Mouse (Mus musculus) c-Kit-positive CD71-negative TER-119-negative erythroid progenitor cells, embryonic 14.5 days (primary cell): ENCODE results near the gene Rgs18.
A peak's percentile ranks its signal among the peaks of the same experiment; 100 is the strongest.

Source experiments
- DNase-seq: peaks from one replicate; pipeline ENCODE4 v3.0.0-alpha.2; 2013; ENCODE audit warnings: low read depth

The Rgs18 gene

DNA sequence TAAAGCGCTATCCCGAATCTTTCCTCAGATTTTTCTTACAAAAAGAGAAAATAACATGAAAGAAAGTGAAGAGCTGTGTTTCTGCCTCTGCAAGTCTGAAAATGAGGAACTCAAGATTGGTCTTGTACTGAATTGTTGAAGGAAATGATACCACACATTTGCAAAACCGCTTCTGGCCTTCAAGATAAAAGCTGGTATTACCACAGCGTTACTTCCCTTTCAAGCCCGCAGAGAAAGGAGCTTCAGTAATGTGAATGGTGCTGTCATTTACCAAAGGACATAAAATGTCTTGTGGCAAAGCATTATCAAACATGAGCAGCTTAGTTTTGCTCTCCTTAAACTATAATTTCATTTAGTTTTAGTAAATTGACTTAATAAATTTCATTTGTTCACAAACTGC is at the start of gene Rgs18:
Gene Rgs18 (minus strand): TSS at position 105 of the 400 bp plus-strand sequence.
- DNase-seq, result peak; percentile 73

DNA sequence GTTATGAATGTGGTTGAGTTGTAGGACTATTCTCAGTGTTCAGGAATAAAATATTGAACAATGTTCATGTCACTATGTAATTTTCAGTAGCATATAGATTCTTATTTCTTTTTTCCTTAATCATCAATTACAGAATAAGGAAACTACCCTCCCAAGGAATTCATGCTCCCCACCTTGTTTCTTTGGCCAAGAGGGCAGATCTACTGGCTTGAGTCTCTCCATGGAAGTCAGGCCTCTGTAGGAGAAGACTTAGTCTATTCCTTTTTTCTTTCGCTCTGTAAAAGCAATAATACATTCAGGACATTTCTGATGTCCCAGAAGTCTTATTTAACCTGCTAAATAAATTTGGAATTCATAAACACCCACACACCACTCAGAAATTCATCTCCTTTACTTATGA is 841 bp downstream of the Rgs18 start:
- DNase-seq, result no peak

DNA sequence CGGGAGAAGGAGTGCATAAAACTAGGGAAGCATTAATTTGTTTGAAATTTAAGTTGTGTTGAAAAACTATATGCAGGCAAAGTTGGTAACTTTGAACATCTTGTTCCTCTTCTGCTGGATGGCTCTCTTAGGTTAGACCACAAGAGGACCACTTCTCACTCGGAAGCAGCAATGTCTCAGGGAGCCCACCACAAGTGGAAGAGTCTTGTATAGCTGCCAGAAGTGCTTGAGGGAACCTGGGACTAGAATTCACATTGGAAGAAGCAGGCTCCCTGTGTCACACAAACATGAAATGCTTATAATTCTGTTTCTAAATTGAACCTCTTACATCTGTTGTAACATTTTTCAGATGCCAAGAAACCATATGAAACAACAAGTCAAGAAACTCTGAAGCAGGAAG is 9.0 kb downstream of the Rgs18 start:
- no peak for DNase-seq

DNA sequence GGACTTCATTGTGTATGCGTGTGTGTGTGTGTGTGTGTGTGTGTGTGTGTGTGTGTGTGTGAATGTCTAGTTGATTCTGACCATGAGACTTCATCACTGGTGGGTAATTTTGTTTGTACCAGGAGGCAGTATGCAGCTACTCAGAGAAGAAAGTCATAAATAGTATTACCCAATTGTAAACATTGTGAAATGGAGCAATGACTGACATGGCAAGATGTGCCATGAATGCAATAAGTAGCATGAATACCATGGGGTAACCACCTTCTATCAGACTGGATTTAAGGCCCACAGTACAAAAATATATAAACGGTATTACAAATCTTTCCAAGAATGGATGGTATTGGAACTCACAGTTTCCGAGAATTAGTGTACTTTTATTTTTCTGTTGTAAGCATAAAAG is 14.4 kb downstream of the Rgs18 start:
- DNase-seq, result no peak

DNA sequence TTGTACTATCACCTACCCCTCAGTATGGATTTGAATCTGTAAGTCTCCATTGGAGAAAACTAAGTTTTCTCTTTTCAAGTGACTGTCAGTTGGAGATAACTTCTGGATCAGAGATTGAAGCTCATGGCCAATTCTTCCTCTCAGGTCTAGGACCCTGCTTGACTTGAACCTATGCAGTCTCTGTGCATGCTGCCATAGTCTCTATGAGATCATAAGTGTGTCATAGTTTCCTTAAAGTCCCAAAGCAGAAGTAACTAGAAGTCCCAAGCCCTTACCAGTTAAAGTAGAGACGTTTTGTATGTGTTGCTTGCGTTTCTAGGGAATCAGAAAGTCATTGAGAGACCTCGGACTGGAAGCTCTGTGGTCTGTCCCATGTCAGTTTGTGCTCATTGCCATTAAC is 24.5 kb downstream of the Rgs18 start:
- DNase-seq, result no peak

DNA sequence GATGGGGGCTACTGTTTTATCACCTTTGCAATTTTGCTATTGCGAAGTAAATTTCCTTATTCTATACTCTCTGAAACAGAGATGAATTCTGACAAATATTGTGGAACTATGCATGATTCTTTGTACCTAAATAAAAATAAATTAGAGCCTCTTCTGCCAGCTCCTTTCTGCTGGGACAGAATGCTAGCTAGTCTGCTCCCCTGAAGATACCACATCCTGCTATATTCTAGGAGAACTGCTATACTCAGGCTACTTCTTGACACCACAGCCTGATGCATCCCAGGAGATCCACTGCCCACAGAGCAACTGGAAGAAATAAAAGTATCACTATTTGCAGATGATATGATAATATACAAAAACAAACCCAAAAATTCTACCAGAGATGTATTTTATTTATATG is 29.1 kb downstream of the Rgs18 start:
- no peak for DNase-seq

DNA sequence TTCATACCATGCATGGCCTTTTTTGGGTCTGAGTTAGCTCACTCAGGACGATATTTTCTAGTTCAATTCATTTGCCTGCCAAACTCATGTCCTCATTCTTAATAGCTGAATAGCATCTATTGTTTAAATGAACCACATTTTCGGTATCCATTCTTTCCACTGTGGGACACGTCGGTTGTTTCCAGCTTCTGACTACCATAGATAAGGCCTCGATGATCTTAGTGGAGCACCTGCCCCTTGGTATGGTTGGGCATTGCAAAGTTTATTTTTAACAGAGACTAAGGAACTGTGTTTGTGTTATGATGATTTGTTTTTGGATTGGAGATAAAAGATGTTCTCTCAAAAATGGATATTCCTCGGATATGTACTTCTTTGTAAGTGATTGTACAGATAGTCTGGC is 37.5 kb downstream of the Rgs18 start:
- DNase-seq, result no peak

DNA sequence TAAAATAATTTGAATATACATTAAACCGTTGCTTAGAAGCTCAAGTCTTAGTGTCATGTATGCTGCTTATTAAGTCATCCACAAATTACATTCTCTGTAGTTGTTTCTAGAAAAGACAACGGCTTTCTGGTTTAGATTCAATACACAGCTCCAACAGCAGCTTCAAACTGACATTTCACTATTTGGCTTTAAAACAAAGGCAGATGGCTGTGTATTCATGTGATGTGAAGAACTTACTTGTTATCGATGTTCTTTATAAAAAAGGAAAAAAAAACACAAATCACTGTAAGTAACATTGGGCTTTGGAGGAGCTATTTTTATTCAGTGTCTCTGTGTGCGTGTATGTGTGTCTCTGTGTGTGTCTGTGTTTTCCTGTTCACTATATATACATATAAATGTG is 54.5 kb downstream of the Rgs18 start:
- no peak for DNase-seq

DNA sequence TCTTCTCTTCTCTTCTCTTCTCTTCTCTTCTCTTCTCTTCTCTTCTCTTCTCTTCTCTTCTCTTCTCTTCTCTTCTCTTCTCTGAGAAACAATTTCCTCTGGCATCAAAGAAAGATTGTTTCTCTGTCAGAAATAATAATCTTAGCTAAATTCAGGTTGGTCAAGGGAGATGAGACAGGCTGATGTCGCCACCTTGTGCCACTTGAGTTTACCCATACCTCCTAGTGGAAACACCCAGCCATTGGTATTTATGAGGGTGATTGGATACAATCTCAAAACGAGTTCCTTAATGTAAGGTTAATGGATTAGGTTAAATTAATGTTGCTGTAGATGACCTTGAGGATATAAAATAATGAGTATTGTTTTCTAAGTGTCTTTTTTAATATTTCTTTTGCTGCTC is 70.9 kb downstream of the Rgs18 start:
- no peak for DNase-seq
